Mouse (Mus musculus) layer of hippocampus, adult 8-10 months (tissue): ENCODE measurements around the gene Lat. TPM values are rescaled to one million over a fixed set of nuclear protein-coding genes. Genes with fewer than 3 reads are reported as not detected.
A peak's percentile ranks its signal among the peaks of the same experiment; 100 is the strongest.
"Not testable (repeated sequence)": the region's sequence is repeated elsewhere in the genome, so short reads cannot be mapped to it uniquely, and the experiment has no call there.

Source experiments
- DNase-seq, 2 experiments: peaks; one replicate each; pipeline ENCODE4 v3.0.0; 2022; ENCODE audit warnings: low spot score in 2 of 2
- microRNA-seq, 2 experiments: library from miRNA; unstranded; fragments of <30 nt; microRNA quantifications; one replicate each; pipeline ENCODE4 v1.2.0; 2022
- total RNA-seq, 4 experiments: library from RNA; stranded (reverse); gene quantifications; 2 replicates each; pipeline ENCODE4 v1.2.4; 2022

The Lat gene
- total RNA-seq, 4 experiments from 2014 or later = 0.98 to 2.5 (median 1.7) TPM

- no peak for DNase-seq
Observed at GRCm38 (mm10) chr7:126338906-126339305, 30.5 kb downstream of the Lat start.

- no peak for DNase-seq
Observed at GRCm38 (mm10) chr7:126335556-126335955, 33.8 kb downstream of the Lat start.

- no peak for DNase-seq
Observed at GRCm38 (mm10) chr7:126332691-126333090, 36.7 kb downstream of the Lat start.

GRCm38 (mm10) chr7:126330693-126331092 is 38.7 kb downstream of the Lat start:
- DNase-seq = no peak

- no peak for DNase-seq
Observed at GRCm38 (mm10) chr7:126329907-126330645, 39.3 kb downstream of the Lat start.

- not testable (repeated sequence) for DNase-seq
Observed at GRCm38 (mm10) chr7:126328848-126329247, 40.5 kb downstream of the Lat start.

- not testable (repeated sequence) for DNase-seq
Observed at GRCm38 (mm10) chr7:126325576-126326273, 43.6 kb downstream of the Lat start.

- DNase-seq = no peak
Observed at GRCm38 (mm10) chr7:126324791-126325190, 44.6 kb downstream of the Lat start.

GRCm38 (mm10) chr7:126323729-126324128 is 45.6 kb downstream of the Lat start:
- DNase-seq = peak; percentile 47 to 87

GRCm38 (mm10) chr7:126314273-126314672 is 55.1 kb downstream of the Lat start:
- no peak for DNase-seq

Small RNA genes lying within 50 kb of the gene (microRNA-seq; reads per million reads assigned to microRNA genes)
- 0 reads per million in 2 experiments for gene Mir7058

Other genes with a start within 250 kb of the Lat start
- gene Xpo6, start 169.1 kb downstream of the Lat start, total RNA-seq = 10 to 100 TPM; 89.1 to 99.7 (median 96.2) TPM
- gene Sbk1, start 97.0 kb downstream of the Lat start, total RNA-seq = 10 to 100 TPM; 56.4 to 75.1 (median 65.6) TPM
- gene Spns1, start 7.9 kb upstream of the Lat start, total RNA-seq = 100 to 1,000 TPM in 1 of 4 experiments, 10 to 100 TPM in 3; 84.2 to 104 (median 93.7) TPM
- 1 to 10 TPM; 5.2 to 8.0 (median 6.2) TPM for gene Nfatc2ip, start 27.2 kb upstream of the Lat start, total RNA-seq
- gene Cd19, start 45.3 kb upstream of the Lat start, total RNA-seq = not detected
- 10 to 100 TPM; 15.6 to 22.1 (median 17.1) TPM for gene Rabep2, start 59.2 kb upstream of the Lat start, total RNA-seq
- 1 to 10 TPM in 3 of 4 experiments, under 1 TPM in 1; 0.99 to 5.6 (median 1.2) TPM for gene Atp2a1, start 93.5 kb upstream of the Lat start, total RNA-seq
- 10 to 100 TPM; 66.0 to 70.3 (median 67.3) TPM for gene Sh2b1, start 105.9 kb upstream of the Lat start, total RNA-seq
- 10 to 100 TPM; 68.9 to 84.1 (median 80.1) TPM for gene Tufm, start 117.8 kb upstream of the Lat start, total RNA-seq
- gene Atxn2l, start 133.9 kb upstream of the Lat start, total RNA-seq = 100 to 1,000 TPM; 113 to 133 (median 125) TPM
- gene Eif3c, start 196.8 kb upstream of the Lat start, total RNA-seq = 100 to 1,000 TPM; 166 to 196 (median 174) TPM
- 1 to 10 TPM in 2 of 4 experiments, under 1 TPM in 2; 0.41 to 3.3 (median 1.6) TPM for gene Apobr, start 215.4 kb upstream of the Lat start, total RNA-seq
- gene Cln3, start 216.2 kb upstream of the Lat start, total RNA-seq = 10 to 100 TPM; 31.7 to 46.5 (median 42.0) TPM
- gene Il27, start 225.4 kb upstream of the Lat start, total RNA-seq = not detected